ENCODE assay signal across 9 mouse cellular contexts in the genomic region with DNA sequence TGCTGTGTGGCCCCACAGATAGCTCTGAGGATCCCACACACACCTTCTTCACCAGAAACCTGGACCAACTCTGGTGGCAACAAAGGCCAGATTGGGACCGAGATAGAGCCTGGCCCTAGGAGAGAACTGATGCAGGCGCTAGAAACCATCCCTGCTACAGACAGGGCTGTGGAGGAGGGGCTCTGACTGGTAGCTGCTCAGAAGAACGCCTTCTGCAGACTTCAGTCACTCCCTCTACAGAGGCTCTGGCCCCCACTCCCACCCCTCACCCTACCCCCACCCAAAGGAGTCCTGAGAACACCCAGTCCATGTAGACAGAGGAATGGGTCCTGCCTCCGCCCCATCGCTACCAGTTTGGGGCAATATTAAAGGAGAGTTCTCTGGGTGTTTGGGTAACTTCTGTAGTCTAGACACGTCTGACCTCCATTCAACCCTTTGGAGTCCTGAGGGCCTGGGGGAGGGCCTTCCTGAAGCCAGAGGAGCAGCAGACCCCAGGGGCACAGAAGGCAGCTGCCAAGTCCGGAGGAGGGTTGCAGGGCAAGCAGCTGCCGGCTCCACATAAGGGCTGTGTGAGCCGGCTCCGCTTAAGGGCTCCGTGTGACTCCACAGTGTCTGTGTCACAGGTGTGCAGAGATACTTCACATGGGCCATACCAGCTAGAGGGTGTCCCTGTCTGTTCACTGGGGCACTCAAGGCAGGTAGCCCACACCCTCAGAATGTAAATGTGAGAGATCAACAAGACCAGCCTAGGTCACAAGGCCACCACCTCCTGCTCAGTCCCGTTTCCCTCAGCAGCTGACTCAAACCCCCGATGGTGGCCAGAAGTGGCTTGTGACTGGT. TPM values are rescaled to one million over a fixed set of nuclear protein-coding genes. Genes with fewer than 3 reads are reported as not detected.
DNase-seq lines count a peak whose midpoint lies in the region; ATAC-seq and TF ChIP-seq lines count a peak whose summit lies in the region.
"Had no signal": no experiment of that assay in that cellular context is flagged by ENCODE, and none has a peak within 500 bp of the region (broad histone marks: within the 10 kb centered on the region; RNA-seq: fewer than 3 reads in every experiment).

No protein-coding gene starts in this region.

- TF ChIP-seq CTCF in lung, embryonic 14.5 days (IDR thresholded peaks at IDR 0.05; ENCODE audit: low read depth) = no peak
- TF ChIP-seq CTCF in lung, adult 2 months (IDR thresholded peaks at IDR 0.05; ENCODE audit: insufficient read depth, low read length) = no peak

- no peak overlapping the region for H3K27ac ChIP-seq in lung, embryonic 14.5 days (ENCODE audit: low read depth)
- H3K27ac ChIP-seq in hindbrain, embryonic 13.5 days = 0 out of 2 replicates have a peak overlapping the region, but pooled peaks have one; percentile 30
- H3K27ac ChIP-seq in neural tube, embryonic 13.5 days (replicated peaks) = peak overlapping the region; percentile 18; the same call in 1 of the 2 replicates
- H3K27ac ChIP-seq: liver, embryonic 15.5 days had no signal

- no peak overlapping the region for H3K9ac ChIP-seq in lung, embryonic 14.5 days
- H3K9ac ChIP-seq in hindbrain, embryonic 13.5 days = 0 out of 2 replicates have a peak overlapping the region, but pooled peaks have one; percentile 19
- H3K9ac ChIP-seq in neural tube, embryonic 13.5 days = no peak overlapping the region
- H3K9ac ChIP-seq: liver, embryonic 15.5 days had no signal

- peaks cover 2% of the 10 kb centered on the region for H3K4me1 ChIP-seq in lung, embryonic 14.5 days (ENCODE audit: insufficient read depth)
- no peaks in the 10 kb centered on the region; the same call in 1 of the 2 replicates for H3K4me1 ChIP-seq in lung, adult 2 months (ENCODE audit: control insufficient read depth, insufficient read depth, low read length)
- peaks cover 60% of the 10 kb centered on the region for H3K4me1 ChIP-seq in hindbrain, embryonic 13.5 days (replicated peaks)
- peaks cover 47% of the 10 kb centered on the region for H3K4me1 ChIP-seq in neural tube, embryonic 13.5 days (replicated peaks)

- no peaks in the 10 kb centered on the region for H3K36me3 ChIP-seq in lung, embryonic 14.5 days (ENCODE audit: insufficient read depth)
- peaks cover 6% of the 10 kb centered on the region for H3K36me3 ChIP-seq in hindbrain, embryonic 13.5 days
- peaks cover 10% of the 10 kb centered on the region; the same call in 1 of the 2 replicates for H3K36me3 ChIP-seq in neural tube, embryonic 13.5 days
- H3K36me3 ChIP-seq: liver, embryonic 15.5 days had no signal

- H3K4me2 ChIP-seq in lung, embryonic 14.5 days = no peak overlapping the region
- 0 out of 2 replicates have a peak overlapping the region, but pooled peaks have one; percentile 0 for H3K4me2 ChIP-seq in hindbrain, embryonic 13.5 days
- H3K4me2 ChIP-seq in neural tube, embryonic 13.5 days = no peak overlapping the region
- H3K4me2 ChIP-seq: liver, embryonic 15.5 days had no signal

- TF ChIP-seq POLR2A in lung, adult 2 months (IDR thresholded peaks at IDR 0.05; ENCODE audit: borderline replicate concordance, extremely low read depth, low read depth, low read length) = no peak

- peak; percentile 59 for DNase-seq in embryo, embryonic 10.5 days (ENCODE audit: low spot score)
- no peak for DNase-seq in embryo, embryonic 10 days (ENCODE audit: low spot score)
- no peak for DNase-seq in lung, embryonic 14.5 days
- DNase-seq in lung, adult 2 months = no peak
- DNase-seq in thymus, postnatal 10 days (ENCODE audit: low spot score in 2 of 2) = no peak
- no peak for DNase-seq in layer of hippocampus, adult 8-10 months (ENCODE audit: low spot score in 2 of 2)

- 21% methylated on average over 13 of the region's 13 CpGs for WGBS in lung, embryonic 14.5 days
- WGBS in lung, adult 2 months = 54% methylated on average over 13 of the region's 13 CpGs
- WGBS in hindbrain, embryonic 13.5 days = 28% methylated on average over 13 of the region's 13 CpGs
- WGBS in neural tube, embryonic 13.5 days = 29% methylated on average over 13 of the region's 13 CpGs

- H3K27me3 ChIP-seq in lung, embryonic 14.5 days (ENCODE audit: insufficient read depth, low read length) = no peaks in the 10 kb centered on the region
- 0 out of 2 replicates have a peak, but pooled peaks cover 5% of the 10 kb centered on the region for H3K27me3 ChIP-seq in hindbrain, embryonic 13.5 days
- peaks cover 10% of the 10 kb centered on the region; the same call in 1 of the 2 replicates for H3K27me3 ChIP-seq in neural tube, embryonic 13.5 days

- no peak overlapping the region for H3K4me3 ChIP-seq in lung, embryonic 14.5 days (ENCODE audit: low read depth, low read length)
- no peak overlapping the region for H3K4me3 ChIP-seq in lung, adult 2 months (replicated peaks; ENCODE audit: extremely low read depth, low read depth, low read length)
- H3K4me3 ChIP-seq in hindbrain, embryonic 13.5 days = no peak overlapping the region
- H3K4me3 ChIP-seq in neural tube, embryonic 13.5 days = no peak overlapping the region
- H3K4me3 ChIP-seq: liver, embryonic 15.5 days had no signal

- 0 out of 2 replicates have a peak, but pooled peaks have one; percentile 20 for ATAC-seq in lung, embryonic 14.5 days (ENCODE audit: insufficient read depth)
- ATAC-seq in hindbrain, embryonic 13.5 days (ENCODE audit: low FRiP score) = peak; percentile 17; the same call in 1 of the 2 replicates
- peak; percentile 62 for ATAC-seq in neural tube, embryonic 13.5 days (ENCODE audit: low read depth)

- no peaks in the 10 kb centered on the region for H3K9me3 ChIP-seq in lung, embryonic 14.5 days (ENCODE audit: low read depth, low read length)
- no peaks in the 10 kb centered on the region for H3K9me3 ChIP-seq in hindbrain, embryonic 13.5 days
- no peaks in the 10 kb centered on the region for H3K9me3 ChIP-seq in neural tube, embryonic 13.5 days
- H3K9me3 ChIP-seq: liver, embryonic 15.5 days had no signal

RNA-seq across cellular contexts. Expression of gene Actg1, which starts 51.8 kb away (rescaled TPM):
- 2,614 and 2,926 TPM in 2 replicates for polyA plus RNA-seq in lung, embryonic 14.5 days (2014; fragmentation: Nextera tagmentation; extraction: Ambion mirVana)
- polyA plus RNA-seq in lung, adult 2 months (2012; rRNA removed) = 941 and 1,175 TPM in 2 replicates
- polyA plus RNA-seq in hindbrain, embryonic 13.5 days (2015; fragmentation: Nextera tagmentation; extraction: Ambion mirVana) = 4,110 and 4,339 TPM in 2 replicates
- 3,932 and 3,979 TPM in 2 replicates for polyA plus RNA-seq in neural tube, embryonic 13.5 days (2015; fragmentation: Nextera tagmentation; extraction: Ambion mirVana)
- 1,000 to 10,000 TPM; 1,218 to 1,398 (median 1,309) TPM for total RNA-seq in layer of hippocampus, adult 8-10 months (2022)
